Mouse (Mus musculus) natural killer cell, adult 2 months (primary cell): ENCODE measurements around the gene Bmf.

Source experiments
- DNase-seq, 2 experiments: peaks; one replicate each; pipeline ENCODE4 v3.0.0; 2022; ENCODE audit warnings: low spot score in 2 of 2

The Bmf gene

DNA sequence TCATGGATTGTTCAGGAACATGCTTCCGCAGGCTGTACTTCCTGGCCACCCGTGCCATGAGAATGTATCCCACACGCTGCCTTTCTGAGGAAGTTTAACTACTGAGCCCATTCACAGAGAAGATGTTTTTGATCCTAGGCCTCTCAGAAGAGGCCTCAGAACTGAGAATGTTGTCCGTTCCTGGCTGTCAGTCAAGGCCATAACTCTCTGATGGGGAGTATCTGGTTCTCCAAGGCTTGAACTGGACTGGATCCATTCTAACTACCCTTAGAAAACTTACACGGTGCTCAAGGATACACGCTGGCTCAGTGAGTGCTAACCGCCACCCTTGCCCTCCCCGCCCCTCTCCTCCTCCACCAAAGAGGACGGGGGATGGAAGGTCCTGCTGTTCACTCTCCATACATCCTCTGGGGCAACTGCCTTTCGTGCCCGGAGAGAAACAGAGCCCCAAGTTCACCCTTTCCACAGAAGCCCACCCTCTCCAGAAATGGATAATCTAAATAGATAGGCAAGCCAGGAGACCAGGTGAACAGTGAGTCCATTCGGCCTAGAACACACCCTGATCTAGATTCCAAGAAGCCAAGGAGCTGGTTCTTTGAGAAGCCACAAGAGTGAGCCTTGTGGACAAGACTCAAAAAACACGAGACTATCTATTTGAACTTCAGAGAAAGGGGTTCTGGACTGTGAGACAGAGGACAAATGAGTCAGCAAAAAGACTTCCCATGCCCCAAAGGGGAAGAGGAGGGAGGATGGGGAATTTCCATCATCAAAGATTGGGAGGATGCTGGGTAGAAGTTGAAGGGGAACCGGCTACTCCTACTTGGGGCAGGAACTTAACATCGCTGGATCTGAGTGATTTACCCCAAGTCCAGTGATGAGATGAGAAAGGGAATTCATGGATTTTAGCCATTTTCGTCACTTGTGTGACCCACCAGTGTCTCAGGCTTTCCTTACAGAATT is 36.8 kb downstream of the Bmf start:
- DNase-seq: no peak

DNA sequence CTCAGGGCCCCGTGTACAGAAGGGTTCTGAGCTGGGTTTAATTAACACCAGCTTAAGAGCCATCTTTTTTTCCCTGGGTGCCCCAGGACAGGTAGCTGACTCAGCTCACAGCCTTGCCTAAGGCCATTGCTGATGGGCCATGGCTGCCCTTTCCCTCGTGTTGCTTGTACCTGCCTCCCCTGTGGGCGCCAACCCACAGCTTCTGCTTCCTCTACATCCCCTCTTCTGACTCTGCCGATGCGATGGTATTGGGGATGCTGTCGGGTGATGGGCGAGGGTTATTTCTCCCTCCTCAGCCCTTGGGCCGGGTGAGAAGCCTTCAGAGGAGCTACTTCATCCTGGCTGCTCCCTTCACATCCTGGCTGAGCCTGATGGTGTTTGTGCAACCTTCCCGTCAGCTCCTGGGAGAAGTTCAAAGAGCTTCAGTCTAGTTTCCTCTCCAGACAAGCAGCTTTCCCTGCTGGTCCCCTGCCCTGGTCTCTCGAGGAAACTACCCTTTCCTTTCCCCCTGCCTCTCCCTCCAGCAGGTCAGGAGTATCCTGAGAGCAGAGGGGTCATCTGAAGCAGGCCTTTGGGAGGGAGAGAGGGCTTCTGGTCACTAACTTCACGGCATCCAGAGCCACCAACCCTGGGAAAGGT is 37.6 kb downstream of the Bmf start:
- DNase-seq: no peak

DNA sequence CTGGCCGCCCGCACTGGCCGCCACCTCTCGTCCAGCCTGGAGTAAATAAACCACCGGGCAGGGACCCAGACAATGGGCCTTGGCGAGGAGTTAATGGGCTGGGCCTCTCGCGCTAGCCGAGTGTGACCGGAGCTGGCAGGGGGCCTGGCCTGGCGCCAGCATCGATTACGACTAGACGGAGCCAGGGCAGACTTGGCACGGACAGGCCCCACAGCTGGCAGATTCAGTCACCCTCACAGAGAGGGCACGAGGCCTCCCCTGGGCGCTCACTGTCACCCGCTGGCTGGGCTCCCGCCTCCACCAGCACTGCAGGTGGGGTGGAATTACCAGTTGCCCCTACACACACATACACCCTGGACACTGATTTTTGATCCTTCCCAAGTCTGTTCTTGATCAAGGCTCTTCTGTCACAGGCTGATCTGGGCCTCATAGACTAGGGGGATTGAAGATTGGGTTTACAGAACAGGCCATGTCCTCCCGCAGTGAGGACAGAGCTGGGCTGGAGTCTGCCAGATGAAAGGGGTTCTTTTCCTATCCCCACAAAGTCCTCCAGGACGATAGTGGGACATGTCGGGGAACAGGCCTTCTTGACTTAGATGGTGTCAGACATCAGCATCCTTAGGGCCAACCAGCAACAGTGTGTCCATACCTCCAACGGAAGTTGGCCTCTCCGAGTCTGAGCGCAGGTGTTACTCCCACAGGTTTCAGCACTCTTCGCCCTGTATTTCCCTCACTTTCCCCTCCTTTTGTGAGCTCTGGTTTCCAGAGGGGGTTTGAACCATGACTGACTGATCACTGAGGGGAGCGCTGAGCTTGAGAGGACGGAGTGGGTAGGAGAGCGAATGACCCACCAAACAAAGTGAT is 38.8 kb downstream of the Bmf start:
- DNase-seq: no peak

DNA sequence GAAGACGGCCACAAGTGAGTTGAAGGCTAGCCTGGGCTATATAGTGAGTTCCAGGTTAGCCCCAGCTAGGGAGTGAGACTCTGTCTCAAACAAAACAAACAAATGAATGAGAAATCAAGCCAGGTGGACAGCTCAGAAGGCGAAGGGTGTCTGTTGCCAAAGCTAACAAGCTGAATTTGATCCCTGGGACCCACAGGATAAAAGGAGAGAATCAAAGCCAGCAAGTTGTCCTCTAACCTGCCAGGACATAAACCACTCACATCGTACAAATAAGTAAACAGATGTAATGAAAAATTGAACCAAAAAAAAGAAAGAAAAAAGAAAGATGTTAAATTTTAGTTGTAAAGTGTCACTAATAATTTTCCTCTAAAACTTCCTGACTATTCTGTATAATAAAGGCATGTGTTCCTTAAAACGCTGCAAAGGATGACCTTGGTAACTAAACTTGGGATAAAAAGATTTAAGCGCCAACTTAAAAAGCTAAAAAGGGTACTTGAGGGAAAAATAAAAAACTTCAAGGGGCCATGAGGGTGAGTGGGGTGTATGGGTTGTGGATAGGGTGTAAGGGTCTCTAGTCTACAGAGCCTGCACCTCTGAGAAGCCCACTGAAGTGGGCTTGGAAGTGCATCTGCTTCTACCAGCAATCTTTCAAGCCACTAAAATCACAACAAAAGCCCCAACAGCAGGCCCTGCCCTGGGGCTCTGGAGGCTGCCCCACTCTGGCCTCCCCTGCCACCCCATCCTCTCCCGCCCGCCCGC is 39.6 kb downstream of the Bmf start:
- DNase-seq: no peak

DNA sequence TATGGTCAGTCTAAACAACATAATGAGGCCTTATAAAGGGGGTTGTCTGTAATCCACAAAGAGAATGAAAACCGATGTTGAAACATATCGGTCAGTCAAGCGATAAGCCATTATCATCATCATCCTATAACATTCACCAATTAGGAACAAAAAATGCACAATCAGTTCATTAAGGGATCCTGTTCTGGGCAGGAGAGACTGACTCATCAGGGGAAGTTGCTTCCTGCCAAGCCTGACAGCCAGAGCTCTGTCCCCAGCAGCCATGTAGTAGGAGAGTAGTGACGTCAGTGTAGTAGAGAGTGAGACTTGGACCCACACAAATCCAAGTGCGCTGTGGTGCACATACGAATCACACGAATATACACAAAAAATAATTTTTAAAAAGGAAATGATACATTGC is 42.4 kb downstream of the Bmf start:
- DNase-seq: no peak

DNA sequence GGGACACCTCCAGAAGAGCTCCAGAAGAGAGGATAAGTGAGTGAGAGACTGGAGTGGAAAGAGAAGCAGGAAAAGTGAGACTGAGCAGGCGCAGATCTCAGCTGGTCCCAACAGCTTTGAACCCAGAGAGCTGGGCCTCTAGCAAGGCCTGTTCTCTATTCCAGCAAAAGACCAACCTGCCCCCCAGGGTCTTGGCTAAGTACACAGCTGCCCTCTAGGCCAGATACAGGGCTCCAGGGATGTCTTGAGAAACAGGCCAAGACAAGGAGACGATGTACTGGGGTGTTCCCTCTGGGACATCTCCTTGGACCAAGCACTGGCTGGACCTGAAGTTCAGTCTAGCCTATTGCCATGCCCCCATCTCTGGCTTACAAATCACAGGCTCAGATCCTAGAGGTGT is 49.3 kb downstream of the Bmf start:
- DNase-seq: no peak

DNA sequence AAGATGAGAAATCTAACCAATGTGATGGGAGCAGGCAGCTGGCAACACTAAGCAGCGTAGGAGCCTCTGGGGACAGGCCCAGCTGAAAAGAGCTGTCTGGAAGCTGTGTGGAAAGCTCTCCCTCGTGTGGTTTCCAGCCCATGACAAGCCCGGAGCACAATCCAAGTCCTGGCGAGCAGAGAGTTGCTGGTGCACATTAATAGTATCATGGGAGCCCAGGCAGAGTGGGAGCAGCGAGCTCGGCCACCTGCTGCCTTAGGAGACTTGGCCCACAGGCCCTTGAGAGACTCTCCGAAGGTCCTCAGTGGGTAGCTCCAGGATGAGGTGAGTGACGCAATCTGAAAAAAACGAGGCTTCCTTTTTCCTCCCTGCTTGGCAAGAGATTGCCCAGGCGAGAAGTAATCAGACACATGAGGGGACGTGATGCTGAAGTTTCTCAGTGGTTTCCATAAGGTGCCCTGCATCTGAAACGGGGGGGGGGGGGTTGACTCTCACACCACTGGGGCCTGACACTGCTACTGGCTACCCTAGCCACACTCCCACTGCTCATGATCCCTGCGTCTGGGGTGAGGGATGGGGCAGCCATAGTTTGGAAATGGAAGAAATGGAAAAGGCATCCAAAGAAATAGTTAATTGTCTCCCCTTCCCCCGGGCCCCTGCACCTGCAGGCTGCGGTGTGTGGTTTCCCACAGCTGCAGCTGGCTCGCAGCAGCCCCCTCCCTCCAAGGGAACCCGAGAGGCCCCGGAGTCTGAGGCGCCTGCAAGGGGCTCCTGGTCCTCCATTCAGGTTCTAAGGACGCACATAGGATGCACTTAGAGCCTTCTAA is 50.1 kb downstream of the Bmf start:
- no peak for DNase-seq

DNA sequence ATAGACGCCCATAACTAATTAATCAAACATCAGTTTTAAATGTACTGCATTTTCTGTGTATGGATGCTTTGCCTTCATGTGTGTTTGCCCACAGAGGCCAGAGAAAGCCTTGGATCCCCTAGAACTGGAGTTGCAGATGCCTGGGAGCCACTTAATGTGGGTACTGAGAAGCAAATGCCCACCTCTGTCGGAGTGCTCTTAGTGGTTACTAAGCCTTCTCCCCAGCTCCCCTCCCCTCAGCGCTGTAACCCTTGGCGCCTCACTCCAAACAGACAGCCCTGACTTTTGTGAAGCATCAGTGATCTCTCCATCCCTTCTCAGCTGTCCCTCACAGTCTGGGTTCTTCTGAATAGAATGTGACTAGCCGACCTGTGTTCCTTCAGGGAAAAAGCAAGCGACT is 51.0 kb downstream of the Bmf start:
- no peak for DNase-seq

DNA sequence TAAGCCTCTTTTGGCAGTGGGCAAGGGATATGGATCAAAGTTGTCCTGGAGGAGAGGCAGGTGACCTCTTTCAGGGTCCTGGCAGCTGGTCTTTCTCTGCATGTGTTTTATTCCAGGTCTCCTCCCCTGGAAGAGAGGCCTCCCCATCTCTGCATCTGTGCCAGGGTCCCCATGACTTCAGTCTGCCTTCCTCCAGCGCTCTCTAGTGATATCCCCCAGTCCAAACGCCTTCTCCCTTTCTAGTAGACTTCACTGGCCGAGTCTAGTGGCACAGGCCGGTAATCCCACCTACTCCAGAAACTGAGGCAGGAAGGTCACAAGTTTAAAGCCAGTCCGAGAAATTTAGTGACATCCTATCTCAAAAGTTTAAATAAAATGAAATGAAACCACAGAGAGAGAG is 51.6 kb downstream of the Bmf start:
- no peak for DNase-seq

DNA sequence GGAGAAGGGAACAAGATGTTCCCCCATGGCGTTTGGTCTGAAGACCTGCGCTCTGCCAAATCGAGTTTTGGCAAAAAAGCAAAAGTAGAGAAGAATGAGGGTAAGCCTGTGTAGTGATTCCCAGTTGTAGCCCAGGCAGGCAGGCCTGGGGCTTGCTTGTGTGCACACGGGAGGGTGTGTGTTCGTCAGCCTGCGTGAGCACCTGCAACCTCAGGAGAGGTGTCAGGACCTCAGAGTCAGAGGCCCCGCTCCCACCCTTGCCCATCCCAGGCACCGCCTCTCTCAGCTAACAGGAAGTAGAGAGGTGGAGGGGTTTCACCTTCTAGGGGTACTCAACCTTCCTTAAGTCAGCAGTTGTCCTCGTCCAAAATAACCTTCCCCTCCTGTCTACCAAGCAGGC is 54.5 kb downstream of the Bmf start:
- DNase-seq: no peak

DNA sequence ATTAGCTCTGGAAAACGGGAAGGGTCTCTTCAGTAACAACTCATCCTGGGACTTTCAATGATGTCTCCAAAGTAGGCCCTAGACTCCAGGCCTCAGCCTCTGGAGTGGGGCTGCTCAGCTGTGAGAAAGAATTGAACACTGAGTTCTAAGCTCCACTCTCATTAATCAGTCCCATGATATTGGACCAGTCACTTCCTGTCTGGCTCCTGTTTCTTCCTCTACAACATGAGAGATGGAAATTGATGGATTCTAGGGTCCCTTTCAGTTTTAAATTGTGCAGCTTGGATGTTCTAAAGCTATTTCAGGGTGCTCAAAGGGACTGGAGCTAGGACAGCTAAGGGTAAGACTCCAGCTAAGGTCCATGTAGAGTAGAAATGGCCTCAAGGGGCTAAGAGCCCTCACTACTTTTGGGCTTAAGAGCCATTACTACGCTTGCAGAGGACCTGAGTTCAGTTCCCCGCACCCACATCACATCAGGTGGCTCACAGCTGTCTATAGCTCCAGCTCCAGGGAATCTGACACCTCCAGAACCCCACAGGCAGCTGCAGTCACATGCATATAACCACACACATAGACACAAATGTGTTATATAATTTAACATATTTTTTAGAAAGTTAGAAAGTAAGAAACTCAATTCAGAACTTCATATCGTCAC is 57.6 kb downstream of the Bmf start:
- no peak for DNase-seq

DNA sequence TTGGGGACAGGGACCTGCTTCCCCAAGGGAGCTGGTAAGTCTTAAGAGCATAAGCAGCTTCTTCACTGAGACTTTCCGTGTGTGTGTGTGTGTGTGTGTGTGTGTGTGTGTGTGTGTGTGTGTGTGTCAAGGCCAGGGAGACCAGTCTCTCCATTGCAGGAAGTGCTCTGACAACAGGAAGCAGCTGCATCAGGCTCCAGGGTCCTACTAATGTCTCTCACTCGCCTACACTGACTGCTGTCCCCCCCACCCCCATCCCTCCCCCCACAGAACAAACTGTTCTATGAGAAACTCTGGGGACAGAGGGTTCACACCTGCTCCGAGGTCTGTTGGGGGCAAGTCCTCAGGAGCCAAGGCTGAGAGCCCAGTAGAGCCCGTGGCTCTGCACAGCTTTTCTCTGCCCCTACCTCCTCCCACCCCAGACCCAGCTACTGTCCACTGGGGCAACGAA is 58.2 kb downstream of the Bmf start:
- DNase-seq: peak; percentile 55 to 65

DNA sequence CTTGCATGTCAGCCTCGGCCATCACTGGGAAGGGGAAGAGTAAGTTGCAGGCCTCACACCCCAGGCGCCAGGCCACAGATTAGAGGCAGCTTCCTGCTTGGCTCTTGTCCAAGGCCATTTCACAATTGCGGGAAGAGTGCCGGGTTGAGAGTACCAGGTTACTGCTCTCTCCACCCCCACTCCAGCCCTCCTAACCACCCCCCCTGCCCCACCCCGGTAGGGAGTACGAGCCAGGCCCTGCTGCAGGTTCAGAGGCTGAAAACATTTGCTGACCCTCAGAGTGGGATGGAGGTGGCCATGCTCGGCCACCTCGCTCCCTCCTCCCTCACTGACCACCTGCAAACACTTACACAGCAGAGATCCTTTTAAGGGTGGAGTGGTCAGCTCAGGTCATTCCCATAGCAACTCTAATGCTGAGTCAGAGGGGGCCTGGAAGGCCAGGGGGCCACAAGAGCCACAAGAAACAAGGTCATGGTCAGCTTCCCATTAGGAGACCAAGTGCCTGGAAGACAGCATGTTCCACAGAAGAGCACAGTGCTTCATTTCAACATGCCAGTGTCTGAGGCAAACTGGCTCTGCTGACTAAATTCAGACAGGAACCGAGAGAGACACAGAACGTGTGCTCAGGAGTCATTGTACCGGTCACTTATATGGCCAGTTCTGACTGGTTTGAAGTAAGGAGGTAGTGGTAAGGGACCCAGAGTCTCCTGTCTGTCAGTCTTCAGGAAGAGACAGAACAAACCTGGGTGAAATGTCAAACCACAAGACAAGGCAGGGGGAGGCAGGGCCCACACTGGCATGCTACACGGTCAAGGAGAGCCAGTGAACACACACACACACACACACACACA is 59.0 kb downstream of the Bmf start:
- peak; percentile 41 to 51 for DNase-seq

DNA sequence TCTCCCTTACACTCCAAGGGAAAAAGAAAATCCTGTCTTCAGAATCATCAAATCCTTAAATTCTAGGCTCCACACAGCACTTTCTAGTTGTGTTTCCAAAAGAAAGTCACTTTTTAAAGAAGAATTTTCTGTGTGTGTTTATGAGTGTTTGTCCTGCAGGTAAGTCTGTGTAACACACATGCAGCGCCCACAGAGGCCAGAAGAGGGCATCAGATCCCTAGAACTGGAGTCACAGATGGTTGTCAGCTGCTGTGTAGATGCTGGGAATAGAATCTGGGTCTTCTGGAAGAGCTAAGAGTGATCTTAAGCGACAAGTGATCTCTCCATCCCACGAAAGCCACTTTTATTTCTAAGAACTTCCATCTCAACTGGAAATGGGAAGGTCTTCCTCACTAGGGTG is 61.7 kb downstream of the Bmf start:
- DNase-seq: peak; percentile 23 to 58

DNA sequence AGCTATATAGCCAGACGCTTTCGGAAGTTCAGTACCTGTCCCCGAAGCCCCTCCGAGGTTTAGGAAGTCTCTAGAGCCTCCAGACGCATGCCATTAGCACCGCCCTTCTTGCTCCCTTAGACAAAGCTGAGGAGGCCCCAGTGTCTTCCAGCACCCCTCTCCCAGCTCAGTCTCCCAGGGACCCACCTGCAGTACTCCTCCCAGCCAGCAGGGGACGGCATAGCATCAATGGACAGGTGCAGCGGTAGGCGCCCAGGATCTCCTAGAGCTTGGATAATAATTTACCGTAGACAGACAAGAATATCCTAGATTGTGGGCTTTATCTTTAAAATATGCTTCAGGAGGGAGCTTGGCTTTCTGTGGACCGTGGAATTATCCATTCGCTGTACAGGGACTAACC is 62.6 kb downstream of the Bmf start:
- peak; percentile 71 to 82 for DNase-seq

DNA sequence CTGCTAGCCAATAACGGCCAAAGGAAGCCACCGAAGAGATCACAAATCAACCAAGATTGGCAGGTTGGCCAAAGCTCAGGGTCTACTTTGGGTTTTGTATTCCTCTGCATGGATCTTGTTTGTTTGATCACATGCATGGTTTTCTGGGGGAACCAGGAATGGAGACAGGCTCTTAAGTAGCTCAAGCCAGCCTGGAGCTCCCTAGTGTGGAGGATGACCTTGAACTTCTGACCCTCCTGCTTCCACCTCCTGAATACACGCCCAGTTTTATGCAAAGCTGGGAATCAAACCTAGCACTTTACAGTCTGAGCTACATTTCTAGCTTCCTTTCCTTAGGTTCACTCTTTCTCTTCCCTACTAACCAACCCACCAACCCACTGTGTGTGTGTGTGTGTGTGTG is 64.1 kb downstream of the Bmf start:
- DNase-seq: no peak

DNA sequence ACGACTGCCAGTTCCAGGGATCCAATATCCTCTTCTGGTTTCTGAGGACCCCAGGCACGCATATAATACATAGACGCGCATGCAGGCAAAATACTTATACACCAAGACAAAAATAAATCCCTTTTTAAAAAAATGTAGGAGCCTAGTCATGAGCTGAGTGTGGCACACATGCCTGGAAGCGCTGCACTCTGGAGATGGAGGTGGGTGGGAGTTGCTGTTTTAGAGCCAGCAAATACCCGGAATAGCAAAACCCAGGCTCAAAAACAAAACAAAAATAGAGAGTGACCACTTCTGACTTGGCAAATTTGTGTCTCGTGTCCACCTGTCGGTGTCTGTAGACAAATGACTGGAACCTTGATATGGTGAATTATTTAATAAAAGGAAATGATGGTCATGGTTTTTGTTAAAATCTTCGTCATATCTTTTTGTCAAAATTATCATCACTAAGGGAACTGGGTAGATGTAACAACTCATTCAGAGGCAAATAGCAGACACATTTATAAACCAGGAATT is 65.0 kb downstream of the Bmf start:
- no peak for DNase-seq

DNA sequence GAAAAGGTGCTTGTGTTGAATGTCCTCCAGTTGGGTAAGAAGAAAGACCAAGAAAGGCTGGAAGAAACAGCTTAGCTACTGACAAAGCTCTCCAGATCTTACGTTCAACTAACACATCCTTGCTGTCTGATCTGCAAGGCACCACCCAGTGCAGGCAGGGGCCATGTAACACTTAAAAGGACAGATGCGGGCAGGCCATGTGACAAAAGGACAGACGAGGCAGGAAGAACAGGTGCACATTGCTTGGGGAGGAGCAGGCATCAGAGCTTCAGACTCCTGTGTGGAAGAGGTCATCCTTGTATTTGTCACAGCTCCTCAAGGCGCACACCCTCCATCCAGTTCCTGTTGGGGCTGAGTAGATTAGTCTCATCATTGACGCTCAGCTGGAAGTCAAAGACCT is 66.5 kb downstream of the Bmf start:
- no peak for DNase-seq

DNA sequence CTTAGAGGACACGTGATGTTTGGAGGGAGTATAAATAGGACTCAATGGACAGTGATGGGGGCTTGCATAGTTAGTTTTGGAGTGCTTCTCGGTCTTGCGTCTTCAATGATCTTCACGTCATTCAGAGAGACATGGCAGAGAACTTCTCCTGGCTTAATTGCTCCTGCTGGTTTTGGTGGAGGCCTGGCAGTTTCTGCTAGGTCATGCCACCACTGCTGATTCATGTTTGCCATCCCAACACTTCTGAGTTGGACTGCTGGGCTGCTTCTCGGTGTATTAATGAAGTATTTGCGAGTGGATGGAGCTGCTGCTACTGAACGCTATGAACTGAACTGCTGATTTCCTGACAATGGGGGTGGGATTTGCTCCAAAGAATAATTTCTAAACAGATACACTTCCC is 68.6 kb downstream of the Bmf start:
- no peak for DNase-seq
